Mouse (Mus musculus) MEL (cell line): ENCODE results near the gene Arhgap19.

ENCODE experiments used
- CTCF ChIP-seq, 3 experiments: IDR thresholded peaks in 2 of 3; conservative IDR thresholded peaks in 1 of 3; 2 replicates each; pipeline ENCODE4 v1.5.1; 2011 to 2012; ENCODE audit warnings: low read length in 3 of 3, low read depth in 2 of 3, mild to moderate bottlenecking in 2 of 3, improper control_type of control experiment in 1 of 3, inconsistent platforms in 1 of 3, mixed read lengths in 1 of 3, moderate library complexity in 1 of 3; ENCODE audit not compliant: control insufficient read depth in 1 of 3, insufficient read depth in 1 of 3, poor library complexity in 1 of 3, severe bottlenecking in 1 of 3
- E2F4 ChIP-seq: IDR thresholded peaks from 2 replicates; pipeline ENCODE4 v1.6.1; 2011; ENCODE audit warnings: low read depth, low read length, improper control_type of control experiment, borderline replicate concordance
- EP300 ChIP-seq, 2 experiments: IDR thresholded peaks; 2 replicates each; pipeline ENCODE4 v1.6.1; 2011; ENCODE audit warnings: improper control_type of control experiment in 2 of 2, low read length in 2 of 2, low read depth in 1 of 2, mild to moderate bottlenecking in 1 of 2
- MAFK ChIP-seq: IDR thresholded peaks from 2 replicates; pipeline ENCODE4 v1.6.1; 2011; ENCODE audit warnings: low read depth, mild to moderate bottlenecking, low read length, improper control_type of control experiment, borderline replicate concordance
- MAX ChIP-seq: IDR thresholded peaks from 2 replicates; pipeline ENCODE4 v1.6.1; 2011; ENCODE audit warnings: low read length, improper control_type of control experiment
- MXI1 ChIP-seq: IDR thresholded peaks from 2 replicates; pipeline ENCODE4 v1.6.1; 2011; ENCODE audit warnings: mild to moderate bottlenecking, low read depth, low read length, improper control_type of control experiment
- NRF1 ChIP-seq: IDR thresholded peaks from 2 replicates; pipeline ENCODE4 v1.6.1; 2014; ENCODE audit warnings: low read depth, mild to moderate bottlenecking, inconsistent platforms, low read length, improper control_type of control experiment, moderate library complexity; ENCODE audit not compliant: poor library complexity, insufficient read depth, severe bottlenecking
- POLR2A ChIP-seq, 2 experiments: IDR thresholded peaks; 2 replicates each; pipeline ENCODE4 v1.6.1; 2011 to 2012; ENCODE audit warnings: low read length in 2 of 2, mild to moderate bottlenecking in 2 of 2, control low read depth in 1 of 2, improper control_type of control experiment in 1 of 2, low read depth in 1 of 2, moderate library complexity in 1 of 2; ENCODE audit not compliant: control insufficient read depth in 1 of 2, insufficient read depth in 1 of 2, poor library complexity in 1 of 2
- RAD21 ChIP-seq: IDR thresholded peaks from 2 replicates; pipeline ENCODE4 v1.6.1; 2011; ENCODE audit warnings: mild to moderate bottlenecking, low read depth, low read length, improper control_type of control experiment
- RCOR1 ChIP-seq: IDR thresholded peaks from 2 replicates; pipeline ENCODE4 v1.6.1; 2012; ENCODE audit warnings: low read depth, mild to moderate bottlenecking, inconsistent platforms, low read length, improper control_type of control experiment
- ZNF384 ChIP-seq: IDR thresholded peaks from 2 replicates; pipeline ENCODE4 v1.6.1; 2012; ENCODE audit warnings: low read depth, mild to moderate bottlenecking, inconsistent platforms, low read length, improper control_type of control experiment

GRCm38 (mm10) chr19:41797536-41797935 is 4.3 kb downstream of the Arhgap19 start:
- TF ChIP-seq POLR2A (IDR thresholded peaks at IDR 0.05; ENCODE audit: control insufficient read depth in 1 of 2, insufficient read depth in 1 of 2, low read depth in 1 of 2, low read length in 2 of 2, poor library complexity in 1 of 2) (no peak), MXI1 (no peak), RCOR1 (no peak), CTCF (IDR thresholded peaks at IDR 0.05 in 2 of 3, conservative IDR thresholded peaks at IDR 0.05 in 1 of 3; ENCODE audit: control insufficient read depth in 1 of 3, insufficient read depth in 1 of 3, low read depth in 2 of 3, low read length in 3 of 3, poor library complexity in 1 of 3, severe bottlenecking in 1 of 3) (no peak), RAD21 (no peak), NRF1 (no peak), EP300 (IDR thresholded peaks at IDR 0.05; ENCODE audit: low read depth in 1 of 2, low read length in 2 of 2) (no peak), MAX (no peak), ZNF384 (no peak), MAFK (no peak), E2F4 (no peak)
